In the genomic region with DNA sequence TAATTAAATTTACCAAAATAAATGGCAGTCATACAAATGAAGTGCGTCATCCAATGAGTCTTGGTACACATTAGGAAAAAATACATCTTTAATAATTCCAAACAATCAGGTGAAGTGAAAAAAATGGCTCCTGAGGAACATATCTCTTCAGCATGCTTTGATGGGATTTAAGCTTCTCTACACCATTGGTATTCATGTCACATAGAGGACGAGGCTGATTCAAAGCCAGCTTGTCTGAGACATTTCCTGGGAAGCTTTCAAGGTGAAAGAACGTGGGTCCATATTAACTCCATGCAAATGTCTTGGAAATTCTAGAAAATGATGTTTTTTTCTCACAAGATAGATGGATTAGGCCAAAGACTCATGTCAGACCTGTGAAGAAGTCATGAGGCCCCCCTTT, we compare ENCODE assay signal across 29 mouse cellular contexts.
DNase-seq lines count a peak whose midpoint lies in the region; ATAC-seq and TF ChIP-seq lines count a peak whose summit lies in the region.
"Had no signal": no experiment of that assay in that cellular context is flagged by ENCODE, and none has a peak within 500 bp of the region (broad histone marks: within the 10 kb centered on the region; RNA-seq: fewer than 3 reads in every experiment).

No protein-coding gene starts in this region.

- no peak for ATAC-seq in hindbrain, embryonic 14.5 days (ENCODE audit: low FRiP score)
- no peak for ATAC-seq in hindbrain, embryonic 13.5 days (ENCODE audit: low FRiP score)
- no peak for ATAC-seq in midbrain, embryonic 14.5 days (ENCODE audit: low FRiP score, low TSS enrichment)
- ATAC-seq in midbrain, postnatal 0 days (ENCODE audit: low FRiP score) = no peak
- no peak for ATAC-seq in midbrain, embryonic 11.5 days (ENCODE audit: low FRiP score)
- ATAC-seq: activated CD4-positive, CD25-positive, alpha-beta regulatory T cell, adult 4 months; CD4-positive, CD25-positive, alpha-beta regulatory T cell, adult 4 months; forebrain, embryonic 14.5 days; forebrain, embryonic 16.5 days; Patski had no signal

- DNase-seq in hindbrain, embryonic 14.5 days (ENCODE audit: low spot score) = no peak
- DNase-seq in midbrain, embryonic 14.5 days = peak; percentile 54
- DNase-seq in midbrain, embryonic 10.5 days (ENCODE audit: low spot score) = no peak
- DNase-seq in midbrain, postnatal 0 days (ENCODE audit: low spot score) = peak; percentile 37
- no peak for DNase-seq in midbrain, embryonic 11.5 days (ENCODE audit: low spot score, missing footprints)
- DNase-seq: adrenal gland, adult 8-10 months; adrenal gland, postnatal 14 days; adrenal gland, postnatal 36 days; B cell, adult 2 months; cerebellum, adult 11 months; cerebellum, adult 18-20 months; cerebellum, adult 8-10 months; cerebellum, adult 9-11 months; cerebellum, postnatal 14 days; cerebellum, postnatal 36 days; embryo, embryonic 11 days had no signal

- whole genome bisulfite sequencing in hindbrain, embryonic 14.5 days = 75% methylated on average over 3 of the region's 3 CpGs
- 71% methylated on average over 3 of the region's 3 CpGs for WGBS in hindbrain, embryonic 13.5 days
- 55% methylated on average over 3 of the region's 3 CpGs for WGBS in midbrain, embryonic 14.5 days
- WGBS in midbrain, embryonic 10.5 days = 84% methylated on average over 3 of the region's 3 CpGs
- 48% methylated on average over 3 of the region's 3 CpGs for WGBS in midbrain, postnatal 0 days
- WGBS in midbrain, embryonic 11.5 days = 71% methylated on average over 3 of the region's 3 CpGs

- no peaks in the 10 kb centered on the region for H3K27me3 ChIP-seq in hindbrain, embryonic 14.5 days (ENCODE audit: control insufficient read depth, insufficient read depth, low read length)
- H3K27me3 ChIP-seq in hindbrain, embryonic 13.5 days = no peaks in the 10 kb centered on the region
- H3K27me3 ChIP-seq in midbrain, embryonic 14.5 days (ENCODE audit: control insufficient read depth, insufficient read depth, low read length) = no peaks in the 10 kb centered on the region
- no peaks in the 10 kb centered on the region for H3K27me3 ChIP-seq in midbrain, embryonic 10.5 days (ENCODE audit: low read depth, poor library complexity, severe bottlenecking)
- H3K27me3 ChIP-seq in midbrain, postnatal 0 days (ENCODE audit: insufficient read depth, low read length) = no peaks in the 10 kb centered on the region
- no peaks in the 10 kb centered on the region for H3K27me3 ChIP-seq in midbrain, embryonic 11.5 days (ENCODE audit: control insufficient read depth, insufficient read depth, low read length)
- H3K27me3 ChIP-seq: CH12.LX; embryonic facial prominence, embryonic 13.5 days; embryonic facial prominence, embryonic 15.5 days; forebrain, embryonic 12.5 days; Patski had no signal

- no peak for TF ChIP-seq CTCF in midbrain, postnatal 0 days (IDR thresholded peaks at IDR 0.05)

- no peak overlapping the region for H3K9ac ChIP-seq in hindbrain, embryonic 14.5 days
- no peak overlapping the region for H3K9ac ChIP-seq in hindbrain, embryonic 13.5 days
- H3K9ac ChIP-seq in midbrain, embryonic 14.5 days (replicated peaks; ENCODE audit: low read length) = no peak overlapping the region
- no peak overlapping the region for H3K9ac ChIP-seq in midbrain, postnatal 0 days (replicated peaks; ENCODE audit: low read length, poor library complexity, severe bottlenecking)
- no peak overlapping the region for H3K9ac ChIP-seq in midbrain, embryonic 11.5 days (ENCODE audit: low read length)
- H3K9ac ChIP-seq: embryonic facial prominence, embryonic 13.5 days; embryonic facial prominence, embryonic 15.5 days; forebrain, embryonic 12.5 days had no signal

- no peak overlapping the region for H3K4me3 ChIP-seq in hindbrain, embryonic 14.5 days (replicated peaks; ENCODE audit: low read length)
- H3K4me3 ChIP-seq in hindbrain, embryonic 13.5 days = no peak overlapping the region
- no peak overlapping the region for H3K4me3 ChIP-seq in midbrain, embryonic 14.5 days (replicated peaks; ENCODE audit: low read depth, low read length)
- H3K4me3 ChIP-seq in midbrain, embryonic 10.5 days = no peak overlapping the region
- no peak overlapping the region for H3K4me3 ChIP-seq in midbrain, postnatal 0 days (ENCODE audit: low read depth, low read length)
- no peak overlapping the region for H3K4me3 ChIP-seq in midbrain, embryonic 11.5 days (ENCODE audit: low read depth, low read length)
- H3K4me3 ChIP-seq: embryonic facial prominence, embryonic 13.5 days; embryonic facial prominence, embryonic 15.5 days; erythroblast, embryonic 14.5 days; forebrain, embryonic 10.5 days; forebrain, embryonic 12.5 days had no signal

- peaks cover 7% of the 10 kb centered on the region; the same call in 1 of the 2 replicates for H3K9me3 ChIP-seq in hindbrain, embryonic 14.5 days (ENCODE audit: control insufficient read depth, low read length)
- no peaks in the 10 kb centered on the region; the same call in 1 of the 2 replicates for H3K9me3 ChIP-seq in hindbrain, embryonic 13.5 days
- H3K9me3 ChIP-seq in midbrain, embryonic 14.5 days (ENCODE audit: control insufficient read depth, low read length) = no peaks in the 10 kb centered on the region; the same call in 1 of the 2 replicates
- 0 out of 2 replicates have a peak, but pooled peaks cover 3% of the 10 kb centered on the region for H3K9me3 ChIP-seq in midbrain, embryonic 10.5 days (replicated peaks)
- H3K9me3 ChIP-seq in midbrain, postnatal 0 days (ENCODE audit: low read length) = no peaks in the 10 kb centered on the region
- no peaks in the 10 kb centered on the region for H3K9me3 ChIP-seq in midbrain, embryonic 11.5 days (ENCODE audit: control insufficient read depth, low read length)
- H3K9me3 ChIP-seq: embryonic facial prominence, embryonic 13.5 days; forebrain, embryonic 12.5 days; G1E had no signal

- H3K4me2 ChIP-seq in hindbrain, embryonic 14.5 days (replicated peaks) = no peak overlapping the region
- no peak overlapping the region for H3K4me2 ChIP-seq in hindbrain, embryonic 13.5 days
- no peak overlapping the region for H3K4me2 ChIP-seq in midbrain, embryonic 14.5 days (ENCODE audit: low read length)
- no peak overlapping the region for H3K4me2 ChIP-seq in midbrain, postnatal 0 days (ENCODE audit: low read depth, low read length, poor library complexity, severe bottlenecking)
- no peak overlapping the region for H3K4me2 ChIP-seq in midbrain, embryonic 11.5 days
- H3K4me2 ChIP-seq: embryonic facial prominence, embryonic 13.5 days; embryonic facial prominence, embryonic 15.5 days; forebrain, embryonic 12.5 days had no signal

- no peaks in the 10 kb centered on the region for H3K4me1 ChIP-seq in hindbrain, embryonic 14.5 days (replicated peaks; ENCODE audit: control insufficient read depth, insufficient read depth, low read length)
- H3K4me1 ChIP-seq in hindbrain, embryonic 13.5 days (replicated peaks) = no peaks in the 10 kb centered on the region
- no peaks in the 10 kb centered on the region for H3K4me1 ChIP-seq in midbrain, embryonic 14.5 days (ENCODE audit: control insufficient read depth, insufficient read depth, low read length)
- H3K4me1 ChIP-seq in midbrain, embryonic 10.5 days = no peaks in the 10 kb centered on the region
- H3K4me1 ChIP-seq in midbrain, postnatal 0 days (ENCODE audit: insufficient read depth, low read length) = no peaks in the 10 kb centered on the region
- H3K4me1 ChIP-seq in midbrain, embryonic 11.5 days (ENCODE audit: control insufficient read depth, insufficient read depth, low read length) = no peaks in the 10 kb centered on the region; the same call in 1 of the 2 replicates
- H3K4me1 ChIP-seq: embryonic facial prominence, embryonic 15.5 days had no signal

- H3K36me3 ChIP-seq in hindbrain, embryonic 14.5 days (replicated peaks; ENCODE audit: control insufficient read depth, insufficient read depth) = no peaks in the 10 kb centered on the region
- H3K36me3 ChIP-seq in hindbrain, embryonic 13.5 days = no peaks in the 10 kb centered on the region
- no peaks in the 10 kb centered on the region for H3K36me3 ChIP-seq in midbrain, embryonic 14.5 days (ENCODE audit: control insufficient read depth, insufficient read depth, low read length)
- H3K36me3 ChIP-seq in midbrain, embryonic 10.5 days = no peaks in the 10 kb centered on the region
- H3K36me3 ChIP-seq in midbrain, postnatal 0 days (ENCODE audit: insufficient read depth, low read length) = no peaks in the 10 kb centered on the region
- H3K36me3 ChIP-seq in midbrain, embryonic 11.5 days (ENCODE audit: control insufficient read depth, insufficient read depth, low read length) = no peaks in the 10 kb centered on the region
- H3K36me3 ChIP-seq: embryonic facial prominence, embryonic 13.5 days; embryonic facial prominence, embryonic 15.5 days; forebrain, embryonic 10.5 days; forebrain, embryonic 12.5 days; G1E had no signal

- 0 out of 2 replicates have a peak overlapping the region, but pooled peaks have one; percentile 11 for H3K27ac ChIP-seq in hindbrain, embryonic 14.5 days
- H3K27ac ChIP-seq in hindbrain, embryonic 13.5 days = no peak overlapping the region
- H3K27ac ChIP-seq in midbrain, embryonic 14.5 days (replicated peaks; ENCODE audit: low read depth, low read length) = no peak overlapping the region
- H3K27ac ChIP-seq in midbrain, embryonic 10.5 days (replicated peaks) = no peak overlapping the region
- no peak overlapping the region for H3K27ac ChIP-seq in midbrain, postnatal 0 days (ENCODE audit: low read depth, low read length)
- no peak overlapping the region for H3K27ac ChIP-seq in midbrain, embryonic 11.5 days (ENCODE audit: low read depth, low read length)
- H3K27ac ChIP-seq: embryonic facial prominence, embryonic 13.5 days; embryonic facial prominence, embryonic 15.5 days; forebrain, embryonic 10.5 days; forebrain, embryonic 12.5 days had no signal

Comparison
In these comparisons a context has a peak if more than half of its experiments do, and no peak if none do; other contexts are left out.
1. DNase-seq: peak in midbrain, embryonic 14.5 days (single experiment) and midbrain, postnatal 0 days (single experiment); none in hindbrain, embryonic 14.5 days (single experiment), midbrain, embryonic 10.5 days (single experiment) and midbrain, embryonic 11.5 days (single experiment).